Mouse (Mus musculus): ENCODE data around the gene Hip1. TPM values are rescaled to one million over a fixed set of nuclear protein-coding genes. Genes with fewer than 3 reads are reported as not detected.
"Not testable (repeated sequence)": the region's sequence is repeated elsewhere in the genome, so short reads cannot be mapped to it uniquely, and the experiment has no call there.

Gene Hip1
- total and polyA plus RNA-seq, 3 experiments, result 22.2 to 29.6 (median 25.0) TPM

- peak; percentile 83 to 85 for DNase-seq
- WGBS, result 2% methylated on average over 37 of the region's 59 CpGs
These were observed 55.8 kb downstream of the Hip1 start for GRCm38 (mm10) chr5:135488881-135489694.

GRCm38 (mm10) chr5:135488222-135488880 is 56.6 kb downstream of the Hip1 start:
- TF ChIP-seq CTCF (IDR thresholded peaks at IDR 0.05), result no peak
- no peak for TF ChIP-seq POLR2A (IDR thresholded peaks at IDR 0.05; ENCODE audit: insufficient read depth, low read depth, low read length)
- no peak for TF ChIP-seq EP300 (IDR thresholded peaks at IDR 0.05; ENCODE audit: insufficient read depth, low read depth, low read length)
- peak overlapping the region; percentile 64 for H3K4me3 ChIP-seq
- H3K79me2 ChIP-seq (replicated peaks; ENCODE audit: control insufficient read depth, insufficient read depth, low read length), result no peaks in the 10 kb centered on the region
- peaks cover 10% of the 10 kb centered on the region for H3K4me1 ChIP-seq (ENCODE audit: control insufficient read depth, insufficient read depth, low read length)
- DNase-seq, result no peak
- no peaks in the 10 kb centered on the region for H3K36me3 ChIP-seq (ENCODE audit: control insufficient read depth, insufficient read depth, low read length)
- WGBS, result 7% methylated on average over 19 of the region's 19 CpGs
- H3K27me3 ChIP-seq (ENCODE audit: control insufficient read depth, insufficient read depth, low read length), result no peaks in the 10 kb centered on the region
- intact Hi-C loops (cut with DNase I), result loop anchor here (2.0 kb wide), 1 partner anchor 44 kb away; no protein-coding TSS in a partner anchor
- H3K9ac ChIP-seq (ENCODE audit: low read depth, low read length), result peak overlapping the region; percentile 70
- peak overlapping the region; percentile 77 for H3K27ac ChIP-seq

More at GRCm38 (mm10) chr5:135488881-135489694, 55.8 kb downstream of the Hip1 start:
- peak overlapping the region; percentile 70 for H3K9ac ChIP-seq (ENCODE audit: low read depth, low read length)
- H3K36me3 ChIP-seq (ENCODE audit: control insufficient read depth, insufficient read depth, low read length), result no peaks in the 10 kb centered on the region
- TF ChIP-seq POLR2A (IDR thresholded peaks at IDR 0.05; ENCODE audit: insufficient read depth, low read depth, low read length), result no peak
- peak; percentile 73 for TF ChIP-seq CTCF (IDR thresholded peaks at IDR 0.05)
- TF ChIP-seq EP300 (IDR thresholded peaks at IDR 0.05; ENCODE audit: insufficient read depth, low read depth, low read length), result peak; percentile 76
- peak overlapping the region; percentile 64 for H3K4me3 ChIP-seq
- H3K27ac ChIP-seq, result peak overlapping the region; percentile 77
- H3K4me1 ChIP-seq (ENCODE audit: control insufficient read depth, insufficient read depth, low read length), result peaks cover 10% of the 10 kb centered on the region
- no peaks in the 10 kb centered on the region for H3K27me3 ChIP-seq (ENCODE audit: control insufficient read depth, insufficient read depth, low read length)
- H3K79me2 ChIP-seq (replicated peaks; ENCODE audit: control insufficient read depth, insufficient read depth, low read length), result no peaks in the 10 kb centered on the region
- intact Hi-C loops (cut with DNase I), result loop anchor here (1.0 to 2.0 kb wide), 2 partner anchors 29 to 44 kb away; no protein-coding TSS in a partner anchor

GRCm38 (mm10) chr5:135485289-135485688 is 59.6 kb downstream of the Hip1 start:
- TF ChIP-seq CTCF (IDR thresholded peaks at IDR 0.05) (no peak), POLR2A (IDR thresholded peaks at IDR 0.05; ENCODE audit: insufficient read depth, low read depth, low read length) (no peak), EP300 (IDR thresholded peaks at IDR 0.05; ENCODE audit: insufficient read depth, low read depth, low read length) (no peak)
- H3K36me3 ChIP-seq (ENCODE audit: control insufficient read depth, insufficient read depth, low read length), result no peaks in the 10 kb centered on the region

GRCm38 (mm10) chr5:135483865-135484264 is 61.1 kb downstream of the Hip1 start:
- H3K79me2 ChIP-seq (replicated peaks; ENCODE audit: control insufficient read depth, insufficient read depth, low read length); H3K27ac ChIP-seq; intact Hi-C loops (cut with DNase I); H3K27me3 ChIP-seq (ENCODE audit: control insufficient read depth, insufficient read depth, low read length); H3K36me3 ChIP-seq (ENCODE audit: control insufficient read depth, insufficient read depth, low read length); DNase-seq; H3K4me1 ChIP-seq (ENCODE audit: control insufficient read depth, insufficient read depth, low read length); H3K9ac ChIP-seq (ENCODE audit: low read depth, low read length); H3K4me3 ChIP-seq: not testable (repeated sequence)
- WGBS, result 87% methylated on average over 6 of the region's 6 CpGs

More at GRCm38 (mm10) chr5:135485289-135485688, 59.6 kb downstream of the Hip1 start:
- peak in 1 of 2 experiments; percentile 20 for DNase-seq
- intact Hi-C loops (cut with DNase I), result no loop called here
- H3K4me3 ChIP-seq, result no peak overlapping the region
- no peak overlapping the region for H3K27ac ChIP-seq
- H3K9ac ChIP-seq (ENCODE audit: low read depth, low read length), result no peak overlapping the region
- peaks cover 6% of the 10 kb centered on the region for H3K4me1 ChIP-seq (ENCODE audit: control insufficient read depth, insufficient read depth, low read length)
- no peaks in the 10 kb centered on the region for H3K27me3 ChIP-seq (ENCODE audit: control insufficient read depth, insufficient read depth, low read length)
- 61% methylated on average over 3 of the region's 3 CpGs for WGBS
- no peaks in the 10 kb centered on the region; the same call in 1 of the 2 replicates for H3K79me2 ChIP-seq (replicated peaks; ENCODE audit: control insufficient read depth, insufficient read depth, low read length)

- Histone ChIP-seq H3K4me3 (no peak overlapping the region), H3K36me3 (ENCODE audit: control insufficient read depth, insufficient read depth, low read length) (no peaks in the 10 kb centered on the region), H3K9ac (ENCODE audit: low read depth, low read length) (no peak overlapping the region), H3K79me2 (replicated peaks; ENCODE audit: control insufficient read depth, insufficient read depth, low read length) (no peaks in the 10 kb centered on the region; the same call in 1 of the 2 replicates), H3K27ac (no peak overlapping the region), H3K4me1 (ENCODE audit: control insufficient read depth, insufficient read depth, low read length) (peaks cover 1% of the 10 kb centered on the region; the same call in 1 of the 2 replicates), H3K27me3 (ENCODE audit: control insufficient read depth, insufficient read depth, low read length) (no peaks in the 10 kb centered on the region)
- WGBS, result 80% methylated on average over 12 of the region's 12 CpGs
- DNase-seq, result peak in 1 of 2 experiments; percentile 57
- no peak for TF ChIP-seq CTCF (IDR thresholded peaks at IDR 0.05)
- TF ChIP-seq POLR2A (IDR thresholded peaks at IDR 0.05; ENCODE audit: insufficient read depth, low read depth, low read length), result no peak
- TF ChIP-seq EP300 (IDR thresholded peaks at IDR 0.05; ENCODE audit: insufficient read depth, low read depth, low read length), result no peak
- intact Hi-C loops (cut with DNase I), result no loop called here
These were observed 65.9 kb downstream of the Hip1 start for GRCm38 (mm10) chr5:135478877-135479600.

Data from heart, adult 2 months (tissue).